Mouse (Mus musculus) lung, adult 2 months (tissue): Measurements from ENCODE around the gene Gsk3a.

Experiments used
- CTCF ChIP-seq: fragments of 200-500 bp; IDR thresholded peaks from 2 replicates; pipeline ENCODE4 v1.5.1; 2011; ENCODE audit warnings: mild to moderate bottlenecking, low read length, control low read depth; ENCODE audit not compliant: insufficient read depth
- POLR2A ChIP-seq: fragments of 200-500 bp; IDR thresholded peaks from 2 replicates; pipeline ENCODE4 v1.6.1; 2011; ENCODE audit warnings: low read depth, mild to moderate bottlenecking, control low read depth, low read length, borderline replicate concordance; ENCODE audit errors: extremely low read depth

DNA sequence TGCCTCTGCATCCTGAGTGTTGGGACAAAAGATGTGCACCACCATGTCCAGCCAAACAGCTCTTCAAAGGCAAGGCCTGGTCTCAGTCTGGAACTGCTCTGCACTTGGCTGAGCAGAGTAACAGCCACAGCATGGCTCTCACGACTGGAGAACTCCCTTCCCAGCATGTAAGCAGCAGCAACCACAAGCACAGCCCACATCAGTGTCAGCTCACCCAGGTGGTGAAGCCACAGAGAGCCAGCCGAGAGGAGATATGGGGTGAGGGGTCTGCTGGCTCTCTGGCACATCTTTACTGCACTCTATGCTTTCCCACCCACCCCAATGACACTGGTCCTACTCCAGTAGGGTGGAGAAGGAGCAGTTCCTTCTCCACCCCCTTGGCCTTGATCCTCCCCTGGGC, 4.6 kb downstream of the Gsk3a start:
- TF ChIP-seq CTCF (no peak), POLR2A (no peak)
